Mouse (Mus musculus) cerebellum, adult 8-10 months (tissue): Measurements from ENCODE around the gene Espnl.

Experiments used
- DNase-seq: peaks from one replicate; pipeline ENCODE4 v3.0.0; 2022

Gene Espnl

DNA sequence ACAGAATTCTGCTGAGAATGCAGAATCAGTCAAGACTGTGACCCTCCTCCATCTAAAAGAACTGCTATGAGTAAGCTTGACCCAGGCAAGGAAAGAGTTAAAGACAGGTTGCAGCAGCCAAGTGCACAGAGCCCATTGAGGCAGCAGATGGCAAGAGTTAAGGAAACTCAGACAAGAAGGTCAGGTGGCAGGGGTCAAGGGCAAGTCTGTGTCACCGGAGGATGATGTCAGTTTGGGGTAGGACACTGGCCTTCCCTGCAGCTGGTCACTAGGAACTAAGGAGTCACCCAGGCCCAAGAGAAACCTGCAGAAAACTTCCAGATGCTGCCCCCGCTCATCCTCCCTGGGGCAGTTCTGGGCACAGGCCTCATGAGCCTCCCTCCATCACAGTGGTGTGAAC, 2.8 kb downstream of the Espnl start:
- DNase-seq = no peak

DNA sequence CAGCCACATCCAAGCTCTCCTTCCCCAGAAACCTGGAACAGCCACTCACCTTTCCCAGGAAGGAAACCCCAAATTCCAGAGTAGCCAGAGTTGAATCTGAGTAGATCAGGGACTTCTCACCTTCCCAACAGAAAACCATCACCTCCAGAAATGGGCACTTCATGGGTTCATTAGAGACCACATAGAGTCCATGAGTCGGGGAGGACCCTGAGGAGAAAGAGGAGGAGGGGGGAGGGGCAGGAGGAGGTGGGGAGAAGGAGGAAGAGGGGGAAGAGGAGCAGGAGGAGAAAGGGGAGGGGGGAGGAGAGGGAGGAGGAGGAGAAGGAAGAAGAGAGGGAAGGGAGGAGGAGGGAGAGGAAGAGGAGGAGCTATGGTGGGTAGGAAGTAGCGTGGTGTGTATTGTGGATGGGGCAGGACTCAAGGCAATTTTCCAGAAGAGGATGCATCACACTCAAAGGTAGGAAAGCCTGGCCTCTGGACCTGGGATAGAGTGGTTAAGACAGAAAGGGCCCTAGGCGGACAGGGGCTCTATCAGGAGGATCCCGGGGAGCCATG, 3.7 kb downstream of the Espnl start:
- DNase-seq = no peak

DNA sequence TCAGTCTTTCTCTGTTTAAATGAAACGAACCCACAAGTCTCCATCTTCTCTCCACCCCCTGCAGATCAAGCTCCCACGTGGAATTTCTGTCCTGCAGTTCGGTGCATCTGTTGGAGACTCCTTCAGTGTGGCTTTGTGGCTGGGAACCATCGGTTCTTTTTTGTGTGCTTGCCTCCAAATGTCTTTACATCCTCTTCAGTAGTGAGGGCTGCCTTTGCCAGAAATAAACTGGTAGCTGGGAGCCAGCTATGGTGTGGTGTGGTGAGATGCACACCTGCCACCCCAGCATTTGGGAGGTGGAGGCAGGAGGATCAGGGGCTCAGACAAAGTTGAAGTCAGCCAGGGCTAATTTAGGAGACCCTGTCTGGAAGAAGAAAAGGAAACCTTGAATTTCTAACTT, 10.2 kb downstream of the Espnl start:
- no peak for DNase-seq

DNA sequence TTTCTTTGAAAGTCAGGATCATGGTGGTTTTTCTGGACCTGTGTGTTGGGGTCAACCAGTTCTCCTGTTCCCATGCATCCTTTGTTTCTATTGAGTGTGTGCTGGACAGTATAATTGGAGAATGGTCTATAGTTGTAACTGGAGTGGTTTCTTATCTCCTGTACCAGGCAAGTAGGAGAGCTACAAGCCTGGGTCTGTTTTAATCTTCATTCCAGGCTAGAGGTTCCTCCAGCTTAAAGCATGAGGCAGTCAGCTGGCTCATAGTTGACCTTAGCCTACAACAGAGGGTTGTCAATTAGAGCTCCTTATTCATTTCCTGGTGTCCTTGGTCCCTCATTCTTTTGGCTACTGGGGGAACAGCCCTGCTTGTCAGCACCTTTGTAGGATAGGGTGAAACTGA, 11.7 kb downstream of the Espnl start:
- DNase-seq = no peak

DNA sequence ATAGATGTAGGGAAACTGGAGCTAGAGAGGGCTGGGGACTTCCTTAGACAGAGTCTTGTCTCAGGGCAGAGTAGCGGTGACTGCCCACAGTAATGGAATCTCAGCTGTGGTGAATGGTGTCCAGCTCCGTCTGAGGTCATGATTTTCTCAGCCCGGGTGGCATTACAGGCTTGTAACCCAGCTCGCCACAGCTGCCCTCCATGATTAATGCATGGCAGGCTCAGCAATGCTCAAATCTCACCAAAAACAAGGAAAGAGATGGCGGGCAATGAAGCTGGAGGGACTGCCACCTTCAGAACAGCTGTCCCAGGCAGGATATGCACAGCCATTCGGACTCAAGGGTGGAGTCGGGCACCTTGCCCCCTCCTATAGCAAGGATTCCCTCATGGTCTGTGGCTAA, 15.5 kb downstream of the Espnl start:
- DNase-seq = no peak

DNA sequence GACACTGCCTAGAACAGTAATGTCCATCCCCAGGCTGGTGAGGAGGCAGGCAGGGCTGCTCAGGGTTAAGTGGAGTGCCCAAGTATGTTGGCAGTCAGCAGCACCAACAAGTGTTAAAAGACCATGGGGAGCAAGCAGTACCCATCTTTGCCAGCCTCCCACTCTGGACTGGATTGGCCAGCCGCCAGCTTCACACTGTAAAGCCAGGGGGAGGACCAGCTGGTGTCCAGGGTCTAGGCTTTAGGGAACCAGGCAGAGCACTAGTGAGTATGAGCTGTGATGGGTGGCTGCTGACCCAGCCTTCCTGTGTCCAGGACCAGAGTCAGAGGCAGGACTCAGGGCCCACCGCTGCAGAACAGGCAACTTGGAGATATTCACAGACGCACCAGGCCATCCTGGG, 22.1 kb downstream of the Espnl start:
- DNase-seq = no peak

DNA sequence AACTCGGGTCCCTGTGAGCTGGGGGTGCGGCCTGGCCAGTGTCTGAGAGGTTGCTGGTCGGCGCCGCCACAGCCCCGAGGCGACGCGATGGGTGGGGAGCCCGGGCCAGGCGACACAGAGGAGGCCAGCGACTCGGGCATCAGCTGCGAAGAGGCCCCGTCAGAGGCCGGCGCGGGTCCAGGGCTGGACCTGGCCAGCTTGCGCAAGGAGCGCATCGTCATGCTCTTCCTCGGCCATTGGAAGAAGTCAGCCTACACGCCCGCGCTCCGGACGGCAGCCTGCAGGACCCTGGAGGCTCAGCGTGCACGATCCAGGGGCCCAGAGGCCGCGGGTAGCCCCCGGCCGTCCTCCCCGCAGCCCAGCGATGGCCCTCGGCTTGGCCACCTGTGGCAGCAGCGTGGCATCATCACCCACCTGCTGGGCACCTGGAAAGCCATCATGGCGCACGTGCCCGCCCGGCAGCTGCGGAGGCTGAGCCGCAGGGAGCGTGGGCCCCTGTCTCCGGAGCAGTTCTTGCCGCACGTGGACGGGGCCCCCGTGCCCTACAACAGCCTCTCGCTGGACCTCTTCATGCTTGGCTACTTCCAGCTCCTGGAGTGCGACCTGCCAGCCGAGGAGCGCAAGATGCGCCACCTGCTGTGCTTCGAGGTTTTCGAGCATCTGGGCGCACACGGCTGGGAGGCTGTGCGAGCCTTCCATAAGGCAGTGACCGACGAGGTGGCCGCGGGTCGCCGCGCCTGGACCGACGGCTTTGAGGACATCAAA, 23.2 kb downstream of the Espnl start:
- DNase-seq = no peak

DNA sequence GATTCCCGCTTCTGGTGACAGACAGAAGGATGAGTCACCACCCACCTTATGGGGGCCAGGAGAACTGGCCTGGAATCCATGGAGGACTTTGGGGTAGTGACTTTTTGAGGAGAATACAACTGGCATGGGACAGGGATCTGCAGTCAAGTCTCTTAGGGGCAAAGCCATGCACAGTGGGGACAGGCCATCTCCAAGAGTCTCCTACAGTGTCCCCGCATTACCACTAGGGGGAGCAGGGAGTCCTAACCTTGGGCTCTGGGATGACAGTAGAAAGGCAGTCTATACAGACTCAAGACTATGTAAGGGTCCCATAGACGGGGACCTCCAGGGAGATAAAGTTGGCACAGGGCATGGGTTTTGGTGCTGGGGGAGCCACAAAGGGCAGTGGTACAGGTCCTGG, 25.0 kb downstream of the Espnl start:
- peak; percentile 60 for DNase-seq

DNA sequence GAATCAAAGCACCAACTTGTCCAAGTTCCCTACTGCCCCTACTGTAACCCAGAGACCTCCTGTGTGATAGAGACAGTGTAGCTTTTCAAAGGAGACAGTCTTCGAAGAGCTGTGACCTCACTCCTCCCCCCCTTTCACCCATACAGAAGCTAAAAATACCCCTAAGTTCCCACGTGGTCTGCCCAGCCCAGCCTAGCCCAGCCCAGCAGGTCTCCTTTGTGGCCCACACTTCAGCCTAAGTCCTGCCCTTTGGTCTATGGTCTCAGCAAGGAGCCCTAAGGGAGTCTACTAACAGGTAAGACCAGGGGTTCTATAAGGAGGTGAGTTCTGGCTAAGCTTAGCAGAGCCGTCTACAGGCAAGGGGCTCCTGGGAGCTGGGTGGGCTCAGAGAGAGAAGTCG, 29.0 kb downstream of the Espnl start, which contains the start of gene Klhl30:
Gene Klhl30 (plus strand): TSS at position 176 of the 400 bp plus-strand sequence.
- DNase-seq = no peak

DNA sequence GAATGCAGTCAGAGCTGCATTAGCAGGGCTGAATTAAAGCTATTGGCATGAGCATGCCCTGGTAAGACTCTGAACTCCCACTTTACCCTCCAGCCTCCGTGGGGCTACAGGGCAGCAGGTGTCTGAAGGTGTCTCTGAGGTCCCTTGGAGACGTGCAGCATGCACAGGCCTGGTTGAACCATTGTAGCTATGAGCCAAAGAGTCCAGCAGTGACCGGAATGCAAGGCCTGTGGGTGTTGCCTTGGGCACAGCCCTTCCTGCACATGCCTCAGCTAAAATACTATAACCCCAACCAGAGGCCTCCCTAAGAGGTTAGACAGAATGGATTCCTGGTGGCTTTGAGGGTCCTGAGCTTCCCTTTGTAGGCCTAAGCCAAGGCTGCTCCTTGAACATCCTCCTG, 29.4 kb downstream of the Espnl start:
- no peak for DNase-seq

DNA sequence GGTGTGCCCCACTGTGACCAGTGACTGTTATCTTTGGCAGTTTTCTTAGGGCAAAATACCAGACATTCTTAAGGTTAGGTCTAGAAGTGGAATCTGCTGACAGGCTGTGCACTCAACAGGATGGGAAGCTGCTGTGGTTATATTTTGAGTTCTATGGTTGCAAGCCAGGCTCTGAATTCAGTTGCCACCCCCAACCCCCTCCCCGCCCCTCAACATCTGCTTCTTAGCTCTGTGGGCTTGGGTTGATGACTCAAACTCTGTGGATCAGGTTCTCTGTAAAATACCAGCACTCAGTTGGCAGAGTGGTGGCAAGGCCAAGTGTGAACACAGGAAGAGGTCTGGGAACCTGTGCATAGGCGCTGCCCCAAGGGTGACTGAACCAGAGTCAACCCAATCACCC, 30.4 kb downstream of the Espnl start:
- no peak for DNase-seq

DNA sequence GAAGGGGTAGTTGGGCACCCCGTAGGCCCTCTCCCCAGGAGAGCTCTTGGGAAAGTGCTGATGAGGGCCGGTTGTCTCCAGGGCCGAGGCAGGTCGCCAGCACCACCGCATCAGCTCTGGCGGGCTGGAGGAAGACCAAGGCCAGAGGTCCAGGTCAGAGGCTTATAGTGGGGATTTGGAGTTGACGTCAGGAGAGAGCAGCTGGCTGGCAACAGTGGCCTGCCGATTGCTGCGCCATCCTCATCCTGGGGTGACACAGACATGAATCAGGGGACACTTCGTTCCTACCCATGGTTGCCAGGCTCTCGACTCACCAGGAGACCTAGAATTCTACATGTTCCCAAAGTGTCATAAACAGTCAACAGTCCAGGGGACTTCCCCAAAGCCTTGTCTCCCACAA, 34.2 kb downstream of the Espnl start:
- no peak for DNase-seq

DNA sequence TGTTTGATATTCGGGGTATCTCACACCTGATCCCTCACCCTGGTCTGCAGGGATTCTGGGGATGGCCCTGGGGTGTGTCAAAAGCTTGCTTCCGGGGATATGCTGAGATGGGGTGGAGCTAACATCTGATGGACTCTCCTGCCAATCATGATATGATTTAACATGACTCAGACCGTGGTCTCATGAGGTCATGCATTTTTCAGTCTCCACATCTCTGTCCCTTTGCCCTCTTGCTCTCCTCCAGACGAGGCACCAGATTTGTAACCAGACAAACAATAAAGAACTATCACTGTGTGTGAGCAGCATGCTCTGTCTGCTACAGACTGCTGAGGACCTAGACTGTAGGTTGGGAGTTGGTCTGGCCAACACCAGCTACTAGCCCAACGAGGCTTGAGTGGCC, 40.2 kb downstream of the Espnl start:
- no peak for DNase-seq

DNA sequence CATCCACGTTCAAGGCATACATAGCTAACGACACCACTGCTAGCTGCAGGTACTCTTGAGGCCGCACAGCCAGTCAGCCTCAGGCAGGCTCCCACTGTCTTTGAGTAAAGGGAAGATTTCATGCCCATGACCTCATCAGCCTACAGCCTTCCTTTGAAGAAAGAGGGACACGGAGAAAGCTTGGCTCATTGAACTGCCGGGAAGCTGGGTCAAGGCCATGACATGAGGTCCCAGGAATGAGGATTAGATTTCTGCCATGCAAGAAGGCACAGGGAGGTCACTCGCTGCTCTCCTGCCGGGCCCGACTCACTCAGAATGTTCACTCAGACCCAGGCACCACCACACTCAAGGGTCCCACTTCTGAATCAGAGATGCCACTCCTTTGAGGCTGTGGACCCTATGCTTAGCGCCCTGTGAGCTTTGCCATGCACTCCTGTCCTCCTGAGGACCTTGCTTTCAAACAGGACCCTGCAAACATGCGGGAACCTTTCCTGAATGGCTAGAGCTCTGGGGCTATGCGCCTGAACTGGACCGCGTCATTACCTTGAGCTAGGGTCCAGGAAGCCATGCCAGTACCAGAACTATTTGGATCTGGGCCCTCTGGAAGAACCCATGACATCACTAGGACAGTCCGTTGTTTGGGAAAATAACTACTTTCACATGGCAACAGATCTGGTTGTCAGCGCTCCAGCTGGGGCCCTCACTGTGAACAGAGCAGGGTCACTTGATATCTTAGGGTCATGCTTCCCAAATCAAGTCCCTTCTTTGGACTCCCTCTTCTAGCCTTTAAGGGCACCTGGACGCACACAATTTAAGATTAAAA, 43.2 kb downstream of the Espnl start:
- no peak for DNase-seq

DNA sequence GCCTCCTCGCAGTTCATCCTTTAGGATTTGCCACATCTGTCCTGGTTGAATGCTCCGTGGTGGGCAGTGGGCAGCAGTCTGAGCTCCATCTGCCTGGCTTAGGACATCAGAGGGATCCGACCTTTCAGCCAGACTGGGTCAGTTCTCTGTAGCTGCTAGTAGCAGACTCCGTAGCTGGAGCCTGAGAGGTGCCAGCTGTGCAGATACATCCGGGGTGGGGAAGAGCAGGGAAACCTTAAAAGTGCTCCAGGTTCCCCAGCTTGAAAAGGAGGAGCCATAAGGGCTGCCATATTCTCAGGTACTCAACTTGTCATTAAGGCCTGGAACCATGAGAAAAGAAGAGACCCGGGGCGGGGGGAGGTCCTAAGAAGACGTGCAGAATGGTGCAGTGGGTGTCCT, 43.9 kb downstream of the Espnl start:
- DNase-seq = no peak

DNA sequence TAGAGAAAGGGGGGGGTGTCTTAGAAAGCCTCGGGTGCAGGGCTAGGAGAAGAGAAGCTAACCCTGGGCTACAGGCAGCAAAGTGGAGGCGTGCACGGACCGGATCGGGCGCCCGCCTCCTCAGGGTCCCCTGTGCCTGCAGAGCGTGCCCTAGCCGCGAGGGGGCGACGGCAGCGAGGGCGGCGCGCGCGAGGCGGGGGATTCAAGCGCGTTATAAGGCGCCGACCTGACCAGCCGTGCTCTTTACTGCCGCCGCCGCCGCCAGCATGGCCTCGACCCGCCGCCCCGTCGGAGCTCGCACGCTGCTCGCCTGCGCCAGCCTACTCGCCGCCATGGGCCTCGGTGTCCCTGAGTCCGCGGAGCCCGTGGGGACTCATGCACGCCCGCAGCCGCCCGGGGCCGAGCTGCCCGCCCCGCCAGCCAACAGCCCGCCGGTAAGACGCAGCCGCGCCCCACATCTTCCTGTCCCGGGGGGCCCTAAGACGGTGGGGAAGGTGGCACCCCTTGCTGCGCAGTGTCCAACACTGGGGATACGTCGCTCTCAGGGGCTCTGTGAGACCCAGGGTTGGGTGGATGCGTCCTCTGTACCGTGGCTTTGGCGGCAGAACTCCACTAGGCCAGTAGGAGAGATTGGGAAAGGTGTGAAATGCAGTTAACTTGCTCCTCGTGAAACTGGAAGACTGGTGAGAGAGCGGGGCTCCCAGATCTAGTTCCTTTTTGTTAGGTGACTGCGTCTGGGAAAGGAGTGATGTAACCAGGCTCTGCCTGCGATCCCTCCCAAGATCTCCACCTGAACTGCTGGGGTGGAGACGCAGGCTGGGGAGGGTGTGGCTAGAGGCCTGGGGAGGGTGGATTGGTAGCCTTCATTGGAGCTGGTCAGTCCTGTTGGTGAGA, 44.6 kb downstream of the Espnl start, which contains the start of gene Erfe:
Gene Erfe (plus strand): TSS at position 216 of the 894 bp plus-strand sequence.
- no peak for DNase-seq

DNA sequence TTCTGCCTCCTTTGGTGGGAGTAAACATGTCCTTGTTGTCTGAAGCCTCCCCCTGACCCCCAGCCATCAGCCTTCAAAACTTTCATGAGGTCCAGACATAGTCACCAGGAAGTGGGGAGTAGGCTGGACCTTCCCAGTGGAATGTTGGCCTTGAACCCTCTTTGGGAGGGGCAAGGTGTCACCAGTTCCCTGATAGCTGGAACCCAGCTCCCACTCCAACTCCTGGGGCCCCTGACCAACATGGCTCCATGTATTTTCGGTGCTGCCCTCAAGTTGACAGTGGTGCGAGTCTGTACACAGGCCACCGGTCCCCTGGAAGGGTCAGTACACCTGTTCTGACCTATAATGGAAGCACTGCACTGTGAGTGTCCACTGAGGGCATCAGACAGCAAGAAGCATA, 45.4 kb downstream of the Espnl start:
- DNase-seq = no peak

DNA sequence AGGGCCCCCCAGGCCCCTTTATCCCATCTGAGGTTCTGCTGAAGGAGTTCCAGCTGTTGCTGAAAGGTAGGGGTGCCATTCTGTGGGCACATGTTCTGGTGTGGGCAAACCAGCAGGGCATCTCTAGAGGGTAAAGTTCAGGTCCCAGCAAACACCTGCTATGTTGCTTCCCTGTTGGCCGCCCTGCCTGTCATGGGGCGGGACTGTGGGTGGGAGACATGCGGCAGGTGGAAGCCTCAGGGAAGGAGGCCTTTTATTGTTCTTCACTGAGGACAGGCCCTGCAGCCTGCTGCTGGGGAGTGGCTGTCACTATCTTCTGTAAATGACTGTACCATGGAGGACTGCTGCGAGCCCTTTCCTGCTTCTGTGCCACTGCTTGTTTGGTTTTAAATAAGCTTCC, 47.5 kb downstream of the Espnl start:
- no peak for DNase-seq

DNA sequence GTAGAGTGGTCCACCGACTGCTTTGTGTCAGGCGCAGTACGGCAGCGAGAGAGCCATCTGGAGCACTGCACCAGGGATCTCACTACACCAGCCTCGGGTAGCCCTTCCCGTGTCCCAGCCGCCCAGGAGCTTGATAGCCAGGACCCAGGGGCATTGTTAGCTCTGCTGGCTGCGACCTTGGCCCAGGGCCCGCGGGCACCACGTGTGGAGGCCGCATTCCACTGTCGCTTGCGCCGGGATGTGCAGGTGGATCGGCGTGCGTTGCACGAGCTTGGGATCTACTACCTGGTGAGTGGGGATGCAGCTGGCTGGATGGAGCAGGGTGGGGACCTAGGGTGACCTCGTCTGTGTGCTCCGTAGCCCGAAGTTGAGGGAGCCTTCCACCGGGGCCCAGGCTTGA, 48.2 kb downstream of the Espnl start:
- DNase-seq = no peak

DNA sequence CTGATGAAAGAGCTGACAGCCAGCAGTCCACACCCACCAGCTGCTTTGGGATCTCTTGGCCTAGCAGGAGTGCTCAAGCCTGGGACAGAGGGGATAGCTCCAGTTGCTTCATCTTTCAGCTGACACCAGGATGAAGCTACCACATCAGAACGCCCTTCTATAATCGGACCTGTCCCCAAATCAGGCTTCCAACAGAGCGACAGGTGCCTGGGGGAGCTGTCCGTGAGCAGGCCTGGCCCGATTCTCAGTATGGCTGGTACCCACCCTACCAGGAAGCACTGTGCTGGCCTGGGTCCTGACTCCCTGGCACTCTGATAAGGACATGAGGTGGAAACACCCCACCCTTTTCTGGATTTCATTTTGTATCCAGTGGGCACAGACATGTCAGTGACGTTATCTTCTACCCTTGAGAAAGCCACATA, 51.5 kb downstream of the Espnl start:
- DNase-seq = no peak

DNA sequence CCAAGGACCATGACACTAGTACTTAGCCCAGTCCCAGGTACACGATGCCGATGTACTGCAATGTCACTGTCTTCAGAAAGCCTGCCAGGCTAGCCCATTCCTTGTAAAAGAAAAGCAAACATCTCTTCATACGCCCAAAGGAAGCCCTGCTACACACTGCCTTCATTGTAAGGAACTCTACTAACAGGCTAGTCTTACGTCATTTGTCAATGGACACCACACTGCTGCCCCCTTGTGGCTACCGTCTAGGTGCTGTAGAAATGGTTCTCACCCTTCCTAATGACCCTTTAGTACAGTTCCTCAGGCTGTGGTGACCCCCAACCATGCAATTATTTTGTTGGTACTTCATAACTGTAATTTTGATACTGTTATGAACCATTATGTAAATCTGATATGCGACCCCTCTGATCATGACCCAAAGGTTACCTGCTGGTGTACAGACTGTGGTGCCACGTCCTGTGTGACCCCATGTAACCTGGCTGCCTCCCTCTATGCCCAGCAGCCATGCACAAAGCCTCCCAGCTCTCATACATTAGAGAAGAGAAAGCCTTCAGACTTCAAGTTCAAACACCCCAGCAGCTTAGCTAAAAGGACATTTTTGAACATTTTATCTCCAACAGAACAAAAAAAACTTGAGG, 58.7 kb downstream of the Espnl start:
- DNase-seq = peak; percentile 65

DNA sequence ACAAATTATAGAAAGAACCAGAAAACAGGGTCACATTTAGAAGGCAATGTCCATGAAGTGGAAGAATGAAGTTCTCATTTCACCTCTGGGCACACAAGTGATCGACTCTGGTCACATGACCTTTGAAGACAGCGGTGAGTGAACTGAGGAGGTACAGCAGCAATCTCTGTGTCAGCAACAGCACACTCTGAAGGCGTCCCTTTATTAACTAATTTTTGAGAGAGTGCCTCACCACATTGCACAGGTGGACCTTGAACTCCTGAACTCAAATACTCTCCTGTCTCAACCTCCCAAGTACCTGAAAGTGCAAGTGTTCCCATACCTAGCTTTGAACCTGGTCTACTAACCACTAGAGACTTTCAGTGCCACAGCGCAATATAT, 59.2 kb downstream of the Espnl start:
- no peak for DNase-seq

DNA sequence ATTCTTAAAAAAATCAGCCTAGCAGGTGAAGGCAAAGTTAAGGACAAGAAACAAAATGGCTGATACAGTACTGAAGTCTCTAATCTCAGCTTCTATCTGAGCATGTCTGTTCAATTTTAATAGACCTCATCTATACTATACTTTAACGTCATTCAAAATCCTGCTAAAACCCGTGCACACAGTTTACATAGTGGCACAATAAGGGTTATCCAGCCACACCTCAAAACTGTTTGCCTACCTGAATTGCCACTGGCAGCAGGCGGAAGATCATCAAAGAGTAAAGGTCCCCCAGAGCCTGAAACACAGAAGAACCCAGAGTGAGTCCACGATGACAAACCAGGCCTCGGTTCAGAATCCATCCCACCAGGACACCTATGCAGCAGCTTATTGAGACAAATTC, 68.5 kb downstream of the Espnl start:
- no peak for DNase-seq
